Mouse (Mus musculus): ENCODE data around the gene Vmn1r222. TPM values are rescaled to one million over a fixed set of nuclear protein-coding genes. Genes with fewer than 3 reads are reported as not detected.
"Not testable (repeated sequence)": the region's sequence is repeated elsewhere in the genome, so short reads cannot be mapped to it uniquely, and the experiment has no call there.

Gene Vmn1r222
- not detected for total RNA-seq (2021)
- long read RNA-seq, experiment 1 = 0 reads
- long read RNA-seq, experiment 2 = 0 reads

GRCm38 (mm10) chr13:23235847-23236246 is at the start of gene Vmn1r222:
Gene Vmn1r222, minus strand, starts transcription at chr13:23235947.
- DNase-seq = not testable (repeated sequence)

- DNase-seq = no peak
These were observed 49.6 kb upstream of the Vmn1r222 start for GRCm38 (mm10) chr13:23285191-23285920.

- no peak for DNase-seq
These were observed 44.2 kb upstream of the Vmn1r222 start for GRCm38 (mm10) chr13:23279992-23280391.

GRCm38 (mm10) chr13:23279576-23279975 is 43.8 kb upstream of the Vmn1r222 start:
- no peak for DNase-seq

GRCm38 (mm10) chr13:23270321-23271101 is 34.8 kb upstream of the Vmn1r222 start:
- DNase-seq = no peak

GRCm38 (mm10) chr13:23269681-23270080 is 33.9 kb upstream of the Vmn1r222 start:
- no peak for DNase-seq

- DNase-seq = not testable (repeated sequence)
These were observed 33.4 kb upstream of the Vmn1r222 start for GRCm38 (mm10) chr13:23269127-23269526.

- DNase-seq = not testable (repeated sequence)
These were observed 32.9 kb upstream of the Vmn1r222 start for GRCm38 (mm10) chr13:23268606-23269005.

GRCm38 (mm10) chr13:23258546-23259048 is 22.9 kb upstream of the Vmn1r222 start:
- no peak for DNase-seq

- not testable (repeated sequence) for DNase-seq
These were observed 11.1 kb upstream of the Vmn1r222 start, which contains the start of gene Vmn1r223 for GRCm38 (mm10) chr13:23246834-23247233. Gene Vmn1r223, plus strand, starts transcription at chr13:23247134.

GRCm38 (mm10) chr13:23213827-23214226 is 21.9 kb downstream of the Vmn1r222 start, which contains the start of gene Vmn1r221:
Gene Vmn1r221, plus strand, starts transcription at chr13:23214127.
- not testable (repeated sequence) for DNase-seq

GRCm38 (mm10) chr13:23203885-23204284 is 31.9 kb downstream of the Vmn1r222 start:
- not testable (repeated sequence) for DNase-seq

- no peak for DNase-seq
These were observed 47.9 kb downstream of the Vmn1r222 start, which contains the start of gene Vmn1r220 for GRCm38 (mm10) chr13:23187875-23188274. Gene Vmn1r220, minus strand, starts transcription at chr13:23187975.

Other genes with a start within 250 kb of the Vmn1r222 start
- not detected for gene Vmn1r213, start 228.3 kb downstream of the Vmn1r222 start, total RNA-seq (2021)
- not detected for gene Vmn1r214, start 205.5 kb downstream of the Vmn1r222 start, total RNA-seq (2021)
- not detected for gene Vmn1r215, start 167.9 kb downstream of the Vmn1r222 start, total RNA-seq (2021)
- not detected for gene Vmn1r217, start 117.7 kb downstream of the Vmn1r222 start, total RNA-seq (2021)
- not detected for gene Vmn1r218, start 102.8 kb downstream of the Vmn1r222 start, total RNA-seq (2021)
- not detected for gene Vmn1r219, start 76.6 kb downstream of the Vmn1r222 start, total RNA-seq (2021)
- not detected for gene Vmn1r220, start 48.0 kb downstream of the Vmn1r222 start, total RNA-seq (2021)
- not detected for gene Vmn1r221, start 21.8 kb downstream of the Vmn1r222 start, total RNA-seq (2021)
- not detected for gene Vmn1r223, start 11.2 kb upstream of the Vmn1r222 start, total RNA-seq (2021)
- gene Zfp322a, start 133.3 kb upstream of the Vmn1r222 start, total RNA-seq (2021) = 10 to 100 TPM; 16.7 to 17.3 TPM
- gene Abt1, start 187.9 kb upstream of the Vmn1r222 start, total RNA-seq (2021) = 1 to 10 TPM; 4.6 to 4.7 TPM
- gene Btn1a1, start 230.0 kb upstream of the Vmn1r222 start, total RNA-seq (2021) = not detected